Mouse (Mus musculus): ENCODE measurements around the gene Chst12. TPM values are rescaled to one million over a fixed set of nuclear protein-coding genes. Genes with fewer than 3 reads are reported as not detected.
"Not testable (repeated sequence)": the region's sequence is repeated elsewhere in the genome, so short reads cannot be mapped to it uniquely, and the experiment has no call there.

The Chst12 gene
- total RNA-seq (2014; rRNA removed) (11.0 and 11.5 TPM in 2 replicates), polyA plus RNA-seq (2015; fragmentation: Nextera tagmentation; extraction: Ambion mirVana) (19.1 and 22.4 TPM in 2 replicates)

DNA sequence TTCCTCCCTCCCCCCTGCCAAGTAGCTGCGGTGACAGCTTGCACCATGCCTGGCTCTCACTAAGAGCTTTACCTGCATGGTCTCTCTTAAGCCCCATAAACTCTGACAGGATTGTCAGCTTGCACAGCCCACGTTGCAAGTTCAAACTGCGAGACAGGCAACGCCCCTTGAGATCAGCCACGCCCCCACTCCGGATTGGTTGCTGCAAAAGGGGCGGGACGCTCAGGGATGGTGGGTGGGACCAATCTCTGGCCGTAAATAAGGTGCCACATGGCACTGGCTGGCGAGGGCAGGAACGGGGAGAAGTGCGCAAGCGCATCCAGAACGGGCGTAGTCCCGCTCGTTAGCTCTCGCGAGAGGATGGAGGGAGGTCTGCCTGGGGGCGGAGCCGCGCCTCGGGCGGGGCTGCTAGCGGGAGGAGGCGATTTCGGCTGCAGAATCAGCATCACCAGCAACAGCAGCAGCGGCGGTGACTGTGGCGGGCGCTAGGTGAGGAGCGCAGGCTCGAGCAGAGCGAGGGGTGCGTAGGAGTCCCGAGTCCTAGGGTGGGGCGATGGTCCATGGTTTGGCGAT is at the start of gene Chst12:
Gene Chst12, plus strand, starts transcription at position 343 of the 573 bp plus-strand sequence.
- TF ChIP-seq CTCF (IDR thresholded peaks at IDR 0.05; ENCODE audit: low read depth) = peak; percentile 31; the same call in 1 of the 2 replicates
- H3K4me1 ChIP-seq (ENCODE audit: insufficient read depth) = peaks cover 14% of the 10 kb centered on the region

DNA sequence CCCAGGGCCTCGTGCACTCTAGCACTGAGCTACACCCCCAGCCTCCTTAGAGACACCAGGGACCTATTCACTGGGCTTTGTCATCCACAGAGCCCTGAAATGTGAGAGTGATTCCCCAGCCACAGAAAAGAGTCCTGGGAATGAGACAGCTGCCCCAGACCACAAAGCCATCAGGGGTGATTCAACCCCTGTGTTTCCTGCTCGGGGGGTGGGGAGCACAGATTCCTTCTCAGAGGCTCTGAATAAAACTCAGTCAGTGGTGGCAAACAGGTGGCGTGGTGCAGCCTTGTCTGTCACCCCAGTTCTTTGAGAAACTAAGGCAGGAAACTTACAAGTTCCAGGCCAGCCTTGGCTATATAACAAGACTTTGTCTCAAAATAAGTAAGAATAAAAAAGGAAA is 43.9 kb upstream of the Chst12 start:
- H3K4me1 ChIP-seq (ENCODE audit: insufficient read depth) = no peaks in the 10 kb centered on the region
- no peaks in the 10 kb centered on the region for H3K27me3 ChIP-seq (ENCODE audit: insufficient read depth, low read length)
- DNase-seq = no peak
- H3K9ac ChIP-seq = no peak overlapping the region
- H3K27ac ChIP-seq (ENCODE audit: low read depth, low read length) = no peak overlapping the region
- no peak for TF ChIP-seq CTCF (IDR thresholded peaks at IDR 0.05; ENCODE audit: low read depth)
- H3K9me3 ChIP-seq (ENCODE audit: low read length) = no peaks in the 10 kb centered on the region
- no peak overlapping the region for H3K4me2 ChIP-seq (ENCODE audit: low read depth)
- ATAC-seq = no peak
- no peak overlapping the region for H3K4me3 ChIP-seq (ENCODE audit: low read depth, low read length)
- no peaks in the 10 kb centered on the region for H3K36me3 ChIP-seq (ENCODE audit: insufficient read depth)
- 74% methylated on average over 3 of the region's 3 CpGs for WGBS

More for the DNA sequence above, at the start of gene Chst12:
- ATAC-seq (peak; percentile 98), DNase-seq (peak; percentile 100)
- Histone ChIP-seq H3K9me3 (ENCODE audit: low read length) (no peaks in the 10 kb centered on the region), H3K4me3 (ENCODE audit: low read depth, low read length) (peak within 1 kb of the TSS; percentile 68), H3K9ac (peak within 1 kb of the TSS; percentile 78), H3K4me2 (ENCODE audit: low read depth) (peak within 1 kb of the TSS; percentile 74), H3K27ac (ENCODE audit: low read depth, low read length) (peak within 1 kb of the TSS; percentile 76), H3K27me3 (ENCODE audit: insufficient read depth, low read length) (no peaks in the 10 kb centered on the region), H3K36me3 (ENCODE audit: insufficient read depth) (no peaks in the 10 kb centered on the region)
- WGBS = under 1% methylated on average over 38 of the region's 38 CpGs

DNA sequence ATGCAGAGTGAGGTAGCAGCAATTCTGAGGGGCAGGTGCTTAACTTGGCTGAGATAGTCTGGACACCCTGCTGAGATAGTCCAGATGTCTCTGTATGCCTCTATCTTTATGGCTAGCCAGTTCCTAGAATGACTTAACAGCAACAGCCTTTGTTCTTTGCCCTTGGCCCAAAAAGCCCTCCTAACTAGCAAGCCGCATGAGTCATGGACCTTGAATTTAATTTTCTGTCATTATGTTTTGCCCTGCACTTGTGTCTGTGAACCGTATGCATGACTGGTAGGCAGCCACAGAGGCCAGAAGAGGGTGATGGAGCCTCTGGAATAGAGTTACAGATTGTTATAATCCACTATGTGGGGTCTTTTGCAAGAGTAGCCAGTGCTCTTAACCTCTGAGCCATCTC is 42.2 kb upstream of the Chst12 start:
- H3K4me2 ChIP-seq (ENCODE audit: low read depth); H3K9me3 ChIP-seq (ENCODE audit: low read length); H3K9ac ChIP-seq; H3K4me1 ChIP-seq (ENCODE audit: insufficient read depth); DNase-seq; H3K27ac ChIP-seq (ENCODE audit: low read depth, low read length); H3K27me3 ChIP-seq (ENCODE audit: insufficient read depth, low read length); ATAC-seq; H3K36me3 ChIP-seq (ENCODE audit: insufficient read depth); H3K4me3 ChIP-seq (ENCODE audit: low read depth, low read length): not testable (repeated sequence)
- WGBS = 82% methylated on average over 2 of the region's 2 CpGs

DNA sequence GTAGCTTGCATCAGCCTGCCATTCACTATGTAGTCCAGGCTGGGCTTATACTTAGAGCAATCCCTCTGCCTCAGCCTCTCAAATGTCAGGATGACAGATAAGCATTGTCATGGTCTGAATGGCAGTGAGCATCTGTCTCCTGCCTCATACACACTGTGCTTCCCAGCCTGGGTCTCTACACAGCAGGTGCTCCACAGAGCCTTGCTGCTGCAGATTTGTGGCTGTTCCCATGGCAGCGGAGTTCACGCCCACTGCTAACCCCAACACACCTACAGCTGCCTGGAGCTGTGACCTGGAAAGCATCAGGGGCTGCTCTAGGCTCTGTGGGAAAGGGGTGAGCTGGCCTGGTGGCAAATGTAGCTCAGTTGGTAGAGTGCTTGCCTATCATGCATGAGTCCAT is 40.4 kb upstream of the Chst12 start:
- Histone ChIP-seq H3K27me3 (ENCODE audit: insufficient read depth, low read length) (no peaks in the 10 kb centered on the region), H3K36me3 (ENCODE audit: insufficient read depth) (no peaks in the 10 kb centered on the region), H3K4me1 (ENCODE audit: insufficient read depth) (no peaks in the 10 kb centered on the region), H3K9ac (no peak overlapping the region), H3K4me3 (ENCODE audit: low read depth, low read length) (no peak overlapping the region), H3K27ac (ENCODE audit: low read depth, low read length) (no peak overlapping the region), H3K9me3 (ENCODE audit: low read length) (no peaks in the 10 kb centered on the region), H3K4me2 (ENCODE audit: low read depth) (no peak overlapping the region)
- DNase-seq (no peak), ATAC-seq (no peak)
- TF ChIP-seq CTCF (IDR thresholded peaks at IDR 0.05; ENCODE audit: low read depth) = no peak
- WGBS = 79% methylated on average over 2 of the region's 2 CpGs

DNA sequence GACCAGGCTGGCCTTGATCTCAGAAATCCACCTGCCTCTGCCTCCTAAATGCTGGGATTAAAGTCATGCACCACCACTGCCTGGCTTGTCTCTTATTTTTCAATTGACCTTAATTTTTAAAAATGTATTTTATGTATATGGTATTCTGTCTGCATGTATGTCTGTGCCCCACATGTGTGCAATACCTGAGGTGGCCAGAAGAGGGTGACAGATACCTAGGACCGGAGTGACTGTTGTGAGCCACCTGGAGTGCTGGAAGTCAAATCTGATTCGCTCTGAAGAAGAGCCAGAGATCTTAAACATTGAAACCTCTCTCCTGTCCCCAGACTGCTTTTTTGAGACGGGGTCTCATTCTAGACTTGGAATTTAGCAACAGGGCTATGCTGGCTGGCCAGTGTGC is 33.0 kb upstream of the Chst12 start:
- H3K9me3 ChIP-seq (ENCODE audit: low read length) = no peaks in the 10 kb centered on the region
- no peak overlapping the region for H3K4me3 ChIP-seq (ENCODE audit: low read depth, low read length)
- no peaks in the 10 kb centered on the region for H3K27me3 ChIP-seq (ENCODE audit: insufficient read depth, low read length)
- TF ChIP-seq CTCF (IDR thresholded peaks at IDR 0.05; ENCODE audit: low read depth) = peak; percentile 33; the same call in 1 of the 2 replicates
- H3K4me1 ChIP-seq (ENCODE audit: insufficient read depth) = no peaks in the 10 kb centered on the region
- ATAC-seq = no peak
- no peak overlapping the region for H3K27ac ChIP-seq (ENCODE audit: low read depth, low read length)
- no peak overlapping the region for H3K9ac ChIP-seq
- DNase-seq = no peak
- WGBS = 77% methylated on average over 3 of the region's 3 CpGs
- no peak overlapping the region for H3K4me2 ChIP-seq (ENCODE audit: low read depth)
- H3K36me3 ChIP-seq (ENCODE audit: insufficient read depth) = no peaks in the 10 kb centered on the region

DNA sequence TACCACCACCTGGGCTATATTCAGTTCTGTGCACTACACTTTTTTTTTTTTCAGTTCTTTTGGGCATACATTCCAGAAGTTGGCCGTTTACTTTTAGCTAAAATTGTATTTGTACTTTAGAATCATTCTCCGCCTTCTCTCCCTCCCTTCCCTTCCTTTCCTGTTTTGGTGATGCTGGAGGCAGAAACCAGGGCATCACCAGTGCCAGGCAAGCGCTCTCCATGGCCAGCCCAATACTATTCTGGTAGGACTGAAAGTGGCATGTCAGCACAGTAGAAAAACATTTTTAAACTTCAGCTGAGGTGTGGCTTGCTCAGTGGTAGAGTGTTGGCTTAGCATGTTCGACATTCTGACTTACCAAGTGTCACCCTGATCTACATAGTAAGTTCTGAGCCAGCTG is 23.9 kb upstream of the Chst12 start:
- Histone ChIP-seq H3K27me3 (ENCODE audit: insufficient read depth, low read length) (no peaks in the 10 kb centered on the region), H3K4me2 (ENCODE audit: low read depth) (no peak overlapping the region), H3K27ac (ENCODE audit: low read depth, low read length) (no peak overlapping the region), H3K36me3 (ENCODE audit: insufficient read depth) (no peaks in the 10 kb centered on the region), H3K9ac (no peak overlapping the region), H3K4me3 (ENCODE audit: low read depth, low read length) (no peak overlapping the region), H3K9me3 (ENCODE audit: low read length) (no peaks in the 10 kb centered on the region), H3K4me1 (ENCODE audit: insufficient read depth) (no peaks in the 10 kb centered on the region)
- ATAC-seq = no peak
- 71% methylated on average over 4 of the region's 4 CpGs for WGBS
- no peak for DNase-seq
- TF ChIP-seq CTCF (IDR thresholded peaks at IDR 0.05; ENCODE audit: low read depth) = no peak

DNA sequence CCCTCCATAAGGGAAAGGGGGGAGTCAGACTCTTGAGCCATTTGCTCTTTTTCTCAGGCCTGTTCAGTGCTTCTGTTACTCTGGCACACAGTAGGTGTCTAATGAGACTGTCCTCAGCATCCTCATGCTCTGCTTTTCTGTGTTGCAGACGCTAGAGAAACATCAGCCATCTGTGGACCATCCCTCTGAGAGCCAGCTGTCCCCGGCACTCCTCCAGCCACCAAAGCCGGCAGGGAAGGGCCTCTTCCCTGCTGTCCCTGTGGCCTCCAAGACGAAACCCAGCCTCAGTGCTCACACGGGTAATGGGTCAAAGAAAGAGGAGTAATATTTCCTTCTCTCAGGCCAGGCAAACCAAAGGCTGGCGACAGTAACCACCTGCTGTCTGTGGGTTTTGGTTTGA is 14.2 kb upstream of the Chst12 start:
- WGBS = 64% methylated on average over 6 of the region's 6 CpGs

More for the DNA sequence above, 14.2 kb upstream of the Chst12 start:
- Histone ChIP-seq H3K27ac (ENCODE audit: low read depth, low read length) (no peak overlapping the region), H3K36me3 (ENCODE audit: insufficient read depth) (no peaks in the 10 kb centered on the region), H3K4me3 (ENCODE audit: low read depth, low read length) (no peak overlapping the region), H3K9ac (no peak overlapping the region), H3K9me3 (ENCODE audit: low read length) (no peaks in the 10 kb centered on the region), H3K4me2 (ENCODE audit: low read depth) (no peak overlapping the region), H3K27me3 (ENCODE audit: insufficient read depth, low read length) (no peaks in the 10 kb centered on the region), H3K4me1 (ENCODE audit: insufficient read depth) (no peaks in the 10 kb centered on the region)
- TF ChIP-seq CTCF (IDR thresholded peaks at IDR 0.05; ENCODE audit: low read depth) = no peak
- ATAC-seq = no peak
- no peak for DNase-seq
